Mouse (Mus musculus) embryonic facial prominence, embryonic 10.5 days (tissue): ENCODE results near the gene Lce1k. TPM values are rescaled to one million over a fixed set of nuclear protein-coding genes. Genes with fewer than 3 reads are reported as not detected.
"Not testable (repeated sequence)": the region's sequence is repeated elsewhere in the genome, so short reads cannot be mapped to it uniquely, and the experiment has no call there.

Source experiments
- DNase-seq: peaks from one replicate; pipeline ENCODE4 v3.0.0-alpha.2; 2017; ENCODE audit warnings: low spot score
- H3K27ac ChIP-seq: fragments of 300-500 bp; sonication (generic); replicated peaks from 2 replicates; pipeline ENCODE4 v1.5.1; 2016; ENCODE audit warnings: mild to moderate bottlenecking
- H3K27me3 ChIP-seq: fragments of 300-500 bp; sonication (generic); replicated peaks from 2 replicates; pipeline ENCODE4 v1.6.1; 2016; ENCODE audit warnings: low read depth, mild to moderate bottlenecking; ENCODE audit not compliant: poor library complexity, severe bottlenecking
- H3K36me3 ChIP-seq: fragments of 300-500 bp; sonication (generic); replicated peaks from 2 replicates; pipeline ENCODE4 v1.6.1; 2016; ENCODE audit warnings: mild to moderate bottlenecking, moderate library complexity
- H3K4me1 ChIP-seq: fragments of 300-500 bp; sonication (generic); 2 replicates; pipeline ENCODE4 v1.6.1; 2016
- H3K4me3 ChIP-seq: fragments of 300-500 bp; sonication (generic); 2 replicates; pipeline ENCODE4 v1.5.1; 2016; ENCODE audit warnings: mild to moderate bottlenecking, moderate library complexity
- H3K9me3 ChIP-seq: fragments of 300-500 bp; sonication (generic); 2 replicates; pipeline ENCODE4 v1.6.1; 2016; ENCODE audit warnings: mild to moderate bottlenecking
- whole genome bisulfite sequencing: fragments of 180-500 bp; shearing (Covaris S2); methylation state at CpG from one replicate; pipeline ENCODE4 v1.1.7; 2016; 5-methylcytosine and 5-hydroxymethylcytosine counted together
- polyA plus RNA-seq: library from polyadenylated mRNA; unstranded; fragments of >200 nt; fragmentation: Nextera tagmentation; extraction: Ambion mirVana; gene quantifications from 2 replicates; pipeline ENCODE4 v1.2.1, GENCODE M21; 2016

The Lce1k gene
- polyA plus RNA-seq, result not detected in 2 replicates

DNA sequence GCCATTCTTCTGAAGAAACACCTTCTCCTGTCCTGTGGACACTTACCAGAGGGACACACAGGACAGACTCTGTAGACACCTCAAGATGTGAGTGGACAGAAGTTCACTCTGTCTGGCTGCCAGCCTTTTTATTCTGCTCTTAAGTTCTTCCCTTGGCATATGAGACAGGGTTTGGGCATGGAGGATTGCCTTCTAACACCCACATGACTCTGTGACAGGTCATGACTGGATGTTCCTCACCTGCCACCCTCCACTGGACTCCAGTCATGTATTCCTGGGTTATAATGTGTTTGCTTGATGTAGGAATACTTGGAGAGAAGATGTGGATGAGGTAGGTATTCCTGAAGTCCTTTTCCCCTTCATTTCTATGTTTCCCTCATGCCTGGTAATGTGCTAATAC is at the start of gene Lce1k:
TSS of gene Lce1k (minus strand) at position 101 of the 400 bp plus-strand sequence.
- Histone ChIP-seq H3K9me3 (no peaks in the 10 kb centered on the region), H3K36me3 (no peaks in the 10 kb centered on the region), H3K27me3 (no peaks in the 10 kb centered on the region), H3K4me1 (no peaks in the 10 kb centered on the region), H3K4me3 (no peak within 1 kb of the TSS), H3K27ac (no peak within 1 kb of the TSS)
- no peak for DNase-seq

GRCm38 (mm10) chr3:92851186-92851585 is 43.5 kb upstream of the Lce1k start, which contains the start of gene Lce1l:
TSS of gene Lce1l (minus strand) at chr3:92851286.
- H3K9me3 ChIP-seq, result no peaks in the 10 kb centered on the region
- 84% methylated on average over 3 of the region's 3 CpGs for WGBS
- no peak within 1 kb of the TSS for H3K27ac ChIP-seq
- H3K27me3 ChIP-seq, result no peaks in the 10 kb centered on the region
- H3K36me3 ChIP-seq, result no peaks in the 10 kb centered on the region
- H3K4me1 ChIP-seq, result no peaks in the 10 kb centered on the region
- no peak within 1 kb of the TSS for H3K4me3 ChIP-seq
- DNase-seq, result no peak

DNA sequence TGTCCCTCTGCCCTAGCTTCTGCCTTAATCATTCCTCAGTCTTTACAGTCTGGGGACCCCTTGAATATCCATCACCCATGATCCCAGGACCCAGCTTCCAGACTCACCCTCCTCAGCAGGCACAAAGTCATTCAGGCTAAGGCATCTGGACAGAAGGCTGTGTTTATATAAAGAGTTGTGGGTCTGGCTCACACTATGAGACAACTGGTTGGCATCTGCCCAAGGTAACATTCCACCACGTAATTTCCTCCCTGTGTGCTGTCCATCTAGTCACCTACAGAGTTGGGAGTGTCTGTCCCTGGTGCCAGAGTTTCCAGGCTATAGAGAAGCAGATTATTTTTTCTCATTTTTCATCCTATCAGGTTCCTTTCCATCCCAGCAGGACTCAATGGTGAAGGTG is 19.4 kb upstream of the Lce1k start, which contains the start of gene Kprp:
TSS of gene Kprp (minus strand) at position 140 of the 400 bp plus-strand sequence.
- no peak within 1 kb of the TSS for H3K27ac ChIP-seq
- H3K4me3 ChIP-seq, result no peak within 1 kb of the TSS
- peaks cover 7% of the 10 kb centered on the region; the same call in 1 of the 2 replicates for H3K9me3 ChIP-seq
- no peaks in the 10 kb centered on the region for H3K4me1 ChIP-seq
- DNase-seq, result no peak
- WGBS, result 63% methylated on average over 1 of the region's 1 CpGs
- H3K36me3 ChIP-seq, result no peaks in the 10 kb centered on the region
- no peaks in the 10 kb centered on the region for H3K27me3 ChIP-seq

GRCm38 (mm10) chr3:92825808-92826207 is 18.1 kb upstream of the Lce1k start:
- DNase-seq, result no peak
- Histone ChIP-seq H3K27me3 (no peaks in the 10 kb centered on the region), H3K4me3 (no peak overlapping the region), H3K36me3 (no peaks in the 10 kb centered on the region), H3K27ac (no peak overlapping the region), H3K4me1 (no peaks in the 10 kb centered on the region), H3K9me3 (peaks cover 7% of the 10 kb centered on the region; the same call in 1 of the 2 replicates)
- WGBS, result 42% methylated on average over 1 of the region's 1 CpGs

DNA sequence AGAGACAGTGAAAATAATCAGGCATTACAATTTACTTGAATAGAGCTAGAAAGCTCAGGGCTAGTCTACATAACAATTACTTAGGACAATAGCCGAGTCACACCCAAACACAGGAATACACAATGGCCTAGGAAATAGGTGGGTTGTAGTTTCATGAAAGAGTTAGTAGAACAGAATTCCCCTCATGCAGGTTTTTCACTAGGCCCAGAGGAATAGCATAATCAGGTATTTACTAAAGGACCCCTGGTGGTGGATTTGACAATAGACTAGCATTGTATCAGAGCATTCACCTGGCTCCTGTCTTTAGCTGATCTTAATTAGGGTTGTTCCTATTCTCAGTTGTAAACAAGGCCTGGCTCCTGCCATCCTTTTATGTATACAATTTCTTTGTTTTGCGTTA is 8.3 kb upstream of the Lce1k start:
- H3K27ac ChIP-seq, H3K36me3 ChIP-seq, H3K27me3 ChIP-seq, DNase-seq, H3K4me1 ChIP-seq, H3K4me3 ChIP-seq, H3K9me3 ChIP-seq: not testable (repeated sequence)
- WGBS, result 89% methylated on average over 2 of the region's 2 CpGs

GRCm38 (mm10) chr3:92815581-92815980 is 7.9 kb upstream of the Lce1k start:
- Histone ChIP-seq H3K27ac (no peak overlapping the region), H3K36me3 (no peaks in the 10 kb centered on the region), H3K27me3 (no peaks in the 10 kb centered on the region), H3K4me3 (no peak overlapping the region), H3K4me1 (no peaks in the 10 kb centered on the region), H3K9me3 (no peaks in the 10 kb centered on the region)
- 95% methylated on average over 3 of the region's 3 CpGs for WGBS
- no peak for DNase-seq

DNA sequence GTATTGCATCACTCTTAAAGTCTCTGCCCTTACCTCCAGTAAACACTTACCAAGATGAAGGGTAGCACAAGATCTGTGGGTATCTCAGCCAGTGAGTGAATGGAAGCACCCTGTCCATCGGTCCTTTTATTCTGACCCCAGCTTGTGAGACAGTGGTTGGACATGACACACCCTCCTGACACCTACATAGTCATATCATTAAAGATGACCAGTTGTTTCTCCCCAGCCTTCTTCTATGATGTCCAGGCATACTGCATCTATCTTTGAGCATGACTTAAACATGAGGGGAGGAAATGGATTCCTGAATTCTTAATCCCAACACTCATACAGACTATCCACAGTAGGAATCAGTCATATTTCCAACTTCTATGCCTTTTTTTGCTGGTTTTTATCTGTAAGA is 17.3 kb downstream of the Lce1k start, which contains the start of gene Lce1j:
TSS of gene Lce1j (minus strand) at position 101 of the 400 bp plus-strand sequence.
- Histone ChIP-seq H3K36me3 (no peaks in the 10 kb centered on the region), H3K4me3 (no peak within 1 kb of the TSS), H3K9me3 (no peaks in the 10 kb centered on the region), H3K4me1 (no peaks in the 10 kb centered on the region), H3K27ac (no peak within 1 kb of the TSS), H3K27me3 (no peaks in the 10 kb centered on the region)
- WGBS, result 92% methylated on average over 1 of the region's 1 CpGs
- DNase-seq, result no peak

GRCm38 (mm10) chr3:92778799-92779198 is 28.9 kb downstream of the Lce1k start, which contains the start of gene Lce1i:
TSS of gene Lce1i (minus strand) at chr3:92778899.
- no peaks in the 10 kb centered on the region for H3K27me3 ChIP-seq
- H3K4me3 ChIP-seq, result no peak within 1 kb of the TSS
- H3K36me3 ChIP-seq, result no peaks in the 10 kb centered on the region
- no peak for DNase-seq
- H3K9me3 ChIP-seq, result no peaks in the 10 kb centered on the region
- H3K4me1 ChIP-seq, result no peaks in the 10 kb centered on the region
- 89% methylated on average over 1 of the region's 1 CpGs for WGBS
- no peak within 1 kb of the TSS for H3K27ac ChIP-seq

GRCm38 (mm10) chr3:92771573-92771972 is 36.1 kb downstream of the Lce1k start:
- Histone ChIP-seq H3K9me3 (no peaks in the 10 kb centered on the region), H3K4me3 (no peak overlapping the region), H3K27me3 (no peaks in the 10 kb centered on the region), H3K27ac (no peak overlapping the region), H3K36me3 (no peaks in the 10 kb centered on the region), H3K4me1 (no peaks in the 10 kb centered on the region)
- 21% methylated on average over 3 of the region's 3 CpGs for WGBS
- DNase-seq, result no peak

DNA sequence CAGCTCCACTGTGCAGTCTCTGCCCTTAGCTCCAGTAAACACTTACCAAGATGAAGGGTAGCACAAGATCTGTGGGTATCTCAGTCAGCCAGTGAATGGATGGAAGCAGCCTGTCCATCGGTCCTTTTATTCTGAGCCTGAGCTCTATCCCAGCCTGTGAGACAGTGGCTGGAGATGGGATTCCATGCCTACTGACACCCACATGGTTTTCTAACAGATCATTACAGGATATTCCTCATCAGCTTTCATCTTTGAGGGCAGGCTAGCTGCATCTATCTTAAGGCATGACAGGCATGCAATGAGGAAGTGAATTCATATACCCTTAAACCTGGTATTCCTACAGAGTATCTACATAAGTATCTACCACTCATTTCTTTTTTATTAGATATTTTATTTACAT is 42.7 kb downstream of the Lce1k start, which contains the start of gene Lce1h:
TSS of gene Lce1h (minus strand) at position 101 of the 400 bp plus-strand sequence.
- Histone ChIP-seq H3K27me3 (no peaks in the 10 kb centered on the region), H3K4me1 (no peaks in the 10 kb centered on the region), H3K27ac (no peak within 1 kb of the TSS), H3K4me3 (no peak within 1 kb of the TSS), H3K9me3 (no peaks in the 10 kb centered on the region), H3K36me3 (no peaks in the 10 kb centered on the region)
- WGBS, result 95% methylated on average over 1 of the region's 1 CpGs
- DNase-seq, result no peak

Other genes starting within 250 kb of the Lce1k start
- gene Ivl, start 234.2 kb downstream of the Lce1k start, polyA plus RNA-seq, result not detected in 2 replicates
- gene Smcp, start 218.9 kb downstream of the Lce1k start, polyA plus RNA-seq, result not detected in 2 replicates
- gene 2210017I01Rik, start 200.4 kb downstream of the Lce1k start, polyA plus RNA-seq, result not detected in 2 replicates
- not detected in 2 replicates for gene Lce6a, start 186.2 kb downstream of the Lce1k start, polyA plus RNA-seq
- not detected in 2 replicates for gene Lce1a1, start 159.6 kb downstream of the Lce1k start, polyA plus RNA-seq
- not detected in 2 replicates for gene Lce1b, start 151.0 kb downstream of the Lce1k start, polyA plus RNA-seq
- gene Lce1a2, start 137.6 kb downstream of the Lce1k start, polyA plus RNA-seq, result not detected in 2 replicates
- not detected in 2 replicates for gene Lce1c, start 128.6 kb downstream of the Lce1k start, polyA plus RNA-seq
- gene Lce1d, start 120.7 kb downstream of the Lce1k start, polyA plus RNA-seq, result not detected in 2 replicates
- gene Lce1e, start 98.8 kb downstream of the Lce1k start, polyA plus RNA-seq, result not detected in 2 replicates
- gene Lce1f, start 87.5 kb downstream of the Lce1k start, polyA plus RNA-seq, result not detected in 2 replicates
- not detected in 2 replicates for gene Gm38119, start 68.8 kb downstream of the Lce1k start, polyA plus RNA-seq
- not detected in 2 replicates for gene Lce1g, start 55.6 kb downstream of the Lce1k start, polyA plus RNA-seq
- not detected in 2 replicates for gene Lce1h, start 42.8 kb downstream of the Lce1k start, polyA plus RNA-seq
- gene Lce1i, start 29.0 kb downstream of the Lce1k start, polyA plus RNA-seq, result not detected in 2 replicates
- not detected in 2 replicates for gene Lce1j, start 17.4 kb downstream of the Lce1k start, polyA plus RNA-seq
- not detected in 2 replicates for gene Kprp, start 19.4 kb upstream of the Lce1k start, polyA plus RNA-seq
- not detected in 2 replicates for gene Lce1l, start 43.4 kb upstream of the Lce1k start, polyA plus RNA-seq
- not detected in 2 replicates for gene 2310050C09Rik, start 62.3 kb upstream of the Lce1k start, polyA plus RNA-seq
- gene Lce3a, start 118.3 kb upstream of the Lce1k start, polyA plus RNA-seq, result not detected in 2 replicates
- not detected in 2 replicates for gene Lce3b, start 125.1 kb upstream of the Lce1k start, polyA plus RNA-seq
- not detected in 2 replicates for gene Lce3c, start 136.6 kb upstream of the Lce1k start, polyA plus RNA-seq
- gene Lce3d, start 149.5 kb upstream of the Lce1k start, polyA plus RNA-seq, result not detected in 2 replicates
- not detected in 2 replicates for gene Lce3e, start 159.2 kb upstream of the Lce1k start, polyA plus RNA-seq
- gene Lce3f, start 184.3 kb upstream of the Lce1k start, polyA plus RNA-seq, result not detected in 2 replicates
- 0.36 TPM in 1 of 2 replicates, not detected in the other for gene Crct1, start 207.8 kb upstream of the Lce1k start, polyA plus RNA-seq
- not detected in 2 replicates for gene Lce1m, start 211.2 kb upstream of the Lce1k start, polyA plus RNA-seq